Mouse (Mus musculus) left cerebral cortex, postnatal 14 days (tissue): ENCODE results near the gene Lctl. TPM values are rescaled to one million over a fixed set of nuclear protein-coding genes. Genes with fewer than 3 reads are reported as not detected.

Experiments
- DNase-seq, 2 experiments: peaks; one replicate each; pipeline ENCODE4 v3.0.0; 2021 to 2022; ENCODE audit warnings: low spot score in 2 of 2, mixed read lengths in 1 of 2
- intact Hi-C: fragments of 180-260 bp; cut with DNase I; formaldehyde crosslinking; loops from one replicate; pipeline ENCODE4 v1.15.1; 2025
- long read RNA-seq, 2 experiments: library from polyadenylated mRNA; stranded (forward); transcript quantifications; one replicate each; pipeline ENCODE4 v2.0.0; 2021
- total RNA-seq, 2 experiments: library from RNA; stranded (reverse); gene quantifications; 2 replicates each; pipeline ENCODE4 v1.2.3; 2021

Lctl gene
- total RNA-seq, result not detected
- long read RNA-seq, experiment 1, result 0 reads
- long read RNA-seq, experiment 2, result 0 reads

DNA sequence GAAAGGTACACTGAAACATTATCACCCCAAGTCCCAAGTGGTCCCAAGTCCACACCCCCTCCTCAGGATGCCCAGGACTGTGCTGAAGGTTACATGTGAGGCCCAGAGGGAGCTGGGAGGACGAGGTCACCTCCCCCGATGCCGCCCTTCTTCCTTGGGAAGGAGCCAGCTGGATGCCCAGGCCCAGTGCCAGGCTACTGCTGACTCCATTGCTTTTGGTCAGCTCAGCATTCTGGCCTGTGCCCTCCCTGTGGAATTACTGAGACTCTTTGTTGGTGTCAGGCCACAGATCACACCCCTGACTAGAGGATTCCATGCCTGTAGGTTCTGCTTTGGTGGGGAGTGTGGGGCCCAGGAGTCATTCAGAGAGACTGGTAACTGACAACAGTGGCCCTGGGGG is at the start of gene Lctl:
Gene Lctl, plus strand, starts transcription at position 272 of the 400 bp plus-strand sequence.
- DNase-seq, result no peak
- intact Hi-C loops, result no loop called here

- intact Hi-C loops, result no loop called here
- no peak for DNase-seq
Measured at GRCm38 (mm10) chr9:64067787-64068186, 49.2 kb upstream of the Lctl start.

DNA sequence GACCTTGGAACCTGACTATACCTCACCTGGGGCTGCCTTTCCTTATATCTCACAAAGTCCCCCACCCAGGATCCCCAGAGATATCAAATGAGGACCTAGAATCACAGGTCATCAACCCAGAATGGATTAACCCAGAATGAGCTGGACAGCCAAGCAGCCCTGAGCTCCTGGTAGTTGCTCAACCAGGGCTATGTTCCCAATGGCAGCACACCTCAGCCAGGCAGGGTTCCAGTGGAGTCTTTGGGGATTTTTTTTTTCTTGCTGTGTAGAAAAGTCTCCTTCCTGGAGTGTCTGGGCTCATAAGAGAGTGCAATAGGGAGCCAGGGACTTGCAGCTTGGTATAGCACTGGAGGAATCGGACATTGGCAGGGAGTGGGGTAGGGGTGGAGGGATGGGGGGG is 48.4 kb upstream of the Lctl start:
- intact Hi-C loops, result no loop called here
- no peak for DNase-seq

DNA sequence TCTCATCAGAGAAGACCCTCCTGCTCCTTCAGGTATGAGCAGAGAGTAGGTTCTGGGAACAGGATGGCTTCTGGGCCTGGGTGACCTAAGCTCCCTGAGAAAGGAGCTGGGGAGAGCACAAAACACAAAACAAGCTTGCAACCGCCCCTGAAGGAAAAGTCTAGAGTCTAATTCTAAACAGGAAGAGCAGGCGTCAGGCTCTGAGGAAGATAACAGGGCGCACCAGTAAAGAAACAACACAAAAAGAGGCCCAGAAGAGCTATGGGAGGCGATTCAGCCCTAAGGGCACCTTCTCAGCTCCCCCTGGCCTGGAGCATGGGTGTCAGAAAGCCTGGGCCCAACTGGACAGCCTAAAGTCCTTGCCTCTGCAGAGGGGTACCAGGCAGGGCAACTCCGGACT is 47.8 kb upstream of the Lctl start:
- intact Hi-C loops, result no loop called here
- no peak for DNase-seq

DNA sequence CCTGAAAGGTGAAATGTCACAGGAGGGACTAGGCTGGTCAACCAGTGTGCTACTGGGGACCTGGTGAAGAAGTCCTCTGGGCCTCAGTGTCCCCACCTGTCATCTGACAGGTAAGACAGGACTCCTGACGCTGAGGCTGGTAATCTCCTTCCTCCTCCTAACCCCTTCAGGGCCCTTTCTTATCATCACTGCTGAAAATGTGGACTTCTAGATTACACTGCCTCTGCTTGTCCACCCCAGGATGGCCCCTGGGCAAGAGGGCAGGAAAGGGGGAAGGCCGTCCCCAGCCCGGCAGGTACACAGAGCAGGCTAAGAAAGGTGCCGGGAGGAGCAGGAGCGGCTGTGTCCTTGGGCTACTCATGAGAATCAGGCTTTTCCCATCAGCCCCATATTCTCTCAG is 46.3 kb upstream of the Lctl start:
- DNase-seq, result no peak
- intact Hi-C loops, result no loop called here

DNA sequence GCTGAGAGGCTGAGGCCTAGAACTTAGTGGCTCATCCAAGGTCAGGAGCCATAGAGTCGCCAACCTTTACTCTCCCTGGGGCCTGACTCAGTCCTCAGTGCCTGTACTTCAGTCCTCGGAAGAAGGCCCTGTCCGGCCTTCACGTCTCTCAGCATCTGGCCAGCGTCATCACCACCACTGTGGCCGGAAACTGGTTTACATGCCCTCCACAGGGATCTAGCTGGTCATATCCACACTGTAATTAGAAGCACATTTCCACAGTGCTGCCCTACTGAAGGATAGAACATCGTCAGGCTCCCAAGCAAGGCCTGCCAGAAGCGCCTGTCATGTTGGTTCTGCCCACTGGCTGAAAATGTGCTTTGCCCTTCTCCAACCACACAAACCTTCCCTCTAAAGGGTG is 42.1 kb upstream of the Lctl start:
- DNase-seq, result no peak

GRCm38 (mm10) chr9:64076412-64076811 is 40.5 kb upstream of the Lctl start:
- intact Hi-C loops, result no loop called here
- no peak for DNase-seq

More for the DNA sequence above, 42.1 kb upstream of the Lctl start:
- intact Hi-C loops, result no loop called here

- intact Hi-C loops, result no loop called here
- no peak for DNase-seq
Measured at GRCm38 (mm10) chr9:64078386-64078792, 38.6 kb upstream of the Lctl start.

DNA sequence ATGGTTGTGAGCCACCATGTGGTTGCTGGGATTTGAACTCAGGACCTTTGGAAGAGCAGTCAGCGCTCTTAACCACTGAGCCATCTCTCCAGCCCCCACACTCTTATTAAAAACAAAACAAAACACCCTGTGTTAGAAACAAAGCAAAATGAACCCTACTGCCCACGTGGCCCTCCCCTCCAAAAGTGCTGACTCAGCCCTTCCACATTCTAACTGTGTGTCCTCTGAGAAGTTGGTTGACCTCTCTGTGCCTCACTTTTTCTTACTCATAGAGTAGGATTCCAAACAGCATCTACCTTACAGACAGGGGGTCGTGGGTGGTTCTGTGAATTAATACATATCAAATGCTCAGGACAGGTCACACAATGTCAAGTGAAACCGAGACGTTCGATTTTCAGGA is 37.0 kb upstream of the Lctl start:
- intact Hi-C loops, result no loop called here
- DNase-seq, result no peak

- DNase-seq, result no peak
- intact Hi-C loops, result no loop called here
Measured at GRCm38 (mm10) chr9:64084231-64084630, 32.7 kb upstream of the Lctl start.

- intact Hi-C loops, result loop anchor here (5.0 kb wide), 1 partner anchor 168 kb away; no protein-coding TSS in a partner anchor
- peak in 1 of 2 experiments; percentile 13 for DNase-seq
Measured at GRCm38 (mm10) chr9:64084661-64085399, 32.1 kb upstream of the Lctl start.

DNA sequence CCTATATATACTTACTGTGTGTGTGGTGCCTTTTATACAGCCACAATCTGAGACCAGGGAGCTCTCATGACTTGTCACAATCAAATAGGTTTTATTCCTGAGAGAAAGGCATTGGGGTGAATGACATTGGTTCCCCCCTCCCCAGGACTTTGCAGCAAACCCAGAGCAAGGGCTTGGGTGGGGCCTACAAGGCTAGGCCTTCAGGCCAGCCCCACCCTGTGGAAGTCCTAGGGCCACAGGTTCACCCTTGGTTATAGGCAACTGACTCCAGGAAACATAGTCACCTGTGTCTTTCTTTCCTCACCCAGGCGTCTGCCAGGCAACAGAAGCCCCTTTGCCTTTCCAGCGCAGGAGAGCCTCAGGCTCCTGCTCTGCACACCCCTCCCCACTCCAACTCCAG is 31.0 kb upstream of the Lctl start:
- no peak for DNase-seq
- intact Hi-C loops, result loop anchor here (2.0 to 5.0 kb wide), 3 partner anchors 61 to 169 kb away; no protein-coding TSS in a partner anchor

GRCm38 (mm10) chr9:64086543-64086942 is 30.4 kb upstream of the Lctl start:
- intact Hi-C loops, result loop anchor here (2.0 to 5.0 kb wide), 3 partner anchors 62 to 169 kb away; no protein-coding TSS in a partner anchor
- DNase-seq, result no peak

- intact Hi-C loops, result loop anchor here (2.0 to 5.0 kb wide), 3 partner anchors 63 to 170 kb away; no protein-coding TSS in a partner anchor
- DNase-seq, result peak; percentile 80 to 81
Measured at GRCm38 (mm10) chr9:64087461-64088235, 29.3 kb upstream of the Lctl start.

GRCm38 (mm10) chr9:64088346-64088745 is 28.6 kb upstream of the Lctl start:
- intact Hi-C loops, result loop anchor here (5.0 kb wide), 1 partner anchor 171 kb away; no protein-coding TSS in a partner anchor
- DNase-seq, result no peak

DNA sequence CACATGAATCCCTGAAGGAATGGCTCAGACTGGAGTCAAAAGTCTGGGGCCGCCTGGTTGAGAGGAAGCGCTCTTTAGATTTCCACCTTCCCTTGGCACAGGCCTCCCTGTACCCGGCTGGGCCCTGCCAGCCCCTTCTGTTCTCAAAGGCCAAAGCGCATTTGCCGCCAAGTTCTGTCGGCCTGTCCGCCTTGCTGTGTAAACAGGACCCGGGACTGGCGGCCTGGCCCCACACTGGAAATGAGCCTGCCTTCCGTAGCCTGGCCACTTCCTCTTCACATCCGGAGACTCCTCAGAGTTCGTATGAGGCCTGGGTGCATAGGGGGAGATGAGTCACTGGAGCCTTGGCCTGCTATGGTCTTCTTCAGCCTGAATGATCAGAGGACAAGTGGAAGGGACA is 27.9 kb upstream of the Lctl start:
- DNase-seq, result peak; percentile 16 to 17
- intact Hi-C loops, result loop anchor here (5.0 kb wide), 1 partner anchor 172 kb away; no protein-coding TSS in a partner anchor

DNA sequence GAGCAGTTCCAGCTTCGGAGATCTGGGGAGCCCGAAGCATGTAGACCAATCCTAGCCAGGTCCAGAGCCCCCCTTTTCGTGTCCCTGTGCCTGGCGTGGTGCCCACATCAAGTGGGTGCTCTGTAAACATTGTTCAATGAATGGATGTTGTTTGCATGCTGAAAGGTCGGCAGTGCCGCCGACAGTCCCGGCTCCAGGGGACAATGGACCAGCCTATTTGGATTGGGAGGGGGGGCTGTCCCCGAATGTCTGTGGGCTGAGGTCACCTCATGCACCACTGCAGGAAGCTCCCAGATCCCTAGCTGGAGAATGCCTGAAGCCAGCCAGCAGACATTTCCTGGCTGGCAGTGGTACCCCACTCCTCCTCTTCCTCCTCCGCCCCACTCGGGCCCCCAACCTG is 22.9 kb upstream of the Lctl start:
- peak in 1 of 2 experiments; percentile 12 for DNase-seq
- intact Hi-C loops, result no loop called here

GRCm38 (mm10) chr9:64098282-64098681 is 18.7 kb upstream of the Lctl start:
- intact Hi-C loops, result no loop called here

GRCm38 (mm10) chr9:64100442-64100841 is 16.5 kb upstream of the Lctl start:
- intact Hi-C loops, result no loop called here

More at GRCm38 (mm10) chr9:64098282-64098681, 18.7 kb upstream of the Lctl start:
- no peak for DNase-seq

GRCm38 (mm10) chr9:64105301-64105700 is 11.6 kb upstream of the Lctl start:
- no peak for DNase-seq

More at GRCm38 (mm10) chr9:64100442-64100841, 16.5 kb upstream of the Lctl start:
- peak; percentile 64 for DNase-seq

More at GRCm38 (mm10) chr9:64105301-64105700, 11.6 kb upstream of the Lctl start:
- intact Hi-C loops, result no loop called here
